Mouse (Mus musculus) heart, embryonic 15.5 days (tissue): ENCODE results near the gene Aif1l. TPM values are rescaled to one million over a fixed set of nuclear protein-coding genes. Genes with fewer than 3 reads are reported as not detected.
"Not testable (repeated sequence)": the region's sequence is repeated elsewhere in the genome, so short reads cannot be mapped to it uniquely, and the experiment has no call there.

Source experiments
- ATAC-seq: fragments of 200-750 bp; cut with Nextera tagmentation; replicated peaks from 2 replicates; pipeline ENCODE4 v1.8.0; 2017; ENCODE audit warnings: low read depth, moderate TSS enrichment; ENCODE audit not compliant: insufficient number of reproducible peaks, insufficient read depth, low FRiP score
- H3K27ac ChIP-seq: fragments of 300-500 bp; sonication (generic); 2 replicates; pipeline ENCODE4 v1.5.1; 2015; ENCODE audit warnings: mild to moderate bottlenecking, inconsistent platforms
- H3K27me3 ChIP-seq: fragments of 300-500 bp; sonication (generic); 2 replicates; pipeline ENCODE4 v1.6.1; 2015; ENCODE audit warnings: inconsistent platforms
- H3K36me3 ChIP-seq: fragments of 300-500 bp; sonication (generic); 2 replicates; pipeline ENCODE4 v1.6.1; 2015; ENCODE audit warnings: mild to moderate bottlenecking, inconsistent platforms
- H3K4me1 ChIP-seq: fragments of 300-500 bp; sonication (generic); replicated peaks from 2 replicates; pipeline ENCODE4 v1.6.1; 2015; ENCODE audit warnings: inconsistent platforms
- H3K4me2 ChIP-seq: fragments of 300-500 bp; sonication (generic); 2 replicates; pipeline ENCODE4 v1.6.1; 2015; ENCODE audit warnings: inconsistent platforms, mild to moderate bottlenecking, moderate library complexity
- H3K4me3 ChIP-seq: fragments of 300-500 bp; sonication (generic); 2 replicates; pipeline ENCODE4 v1.5.1; 2015; ENCODE audit warnings: mild to moderate bottlenecking, inconsistent platforms
- H3K9ac ChIP-seq: fragments of 300-500 bp; sonication (generic); 2 replicates; pipeline ENCODE4 v1.6.1; 2015; ENCODE audit warnings: mild to moderate bottlenecking, inconsistent platforms
- H3K9me3 ChIP-seq: fragments of 300-500 bp; sonication (generic); replicated peaks from 2 replicates; pipeline ENCODE4 v1.6.1; 2016; ENCODE audit warnings: inconsistent platforms
- WGBS: fragments of 180-500 bp; shearing (Covaris S2); methylation state at CpG from one replicate; pipeline ENCODE4 v1.1.7; 2015; ENCODE audit warnings: mixed read lengths; 5-methylcytosine and 5-hydroxymethylcytosine counted together
- polyA plus RNA-seq: library from polyadenylated mRNA; unstranded; fragments of >200 nt; fragmentation: Nextera tagmentation; extraction: Ambion mirVana; gene quantifications from 2 replicates; pipeline ENCODE4 v1.2.1, GENCODE M21; 2015

Gene Aif1l
- 45.9 and 46.7 TPM in 2 replicates for polyA plus RNA-seq

GRCm38 (mm10) chr2:31950058-31950871 is at the start of gene Aif1l:
TSS of gene Aif1l (plus strand) at chr2:31950139.
- H3K4me3 ChIP-seq = peak within 1 kb of the TSS; percentile 68
- H3K4me2 ChIP-seq = peak within 1 kb of the TSS; percentile 93
- 0 out of 2 replicates have a peak, but pooled peaks cover 5% of the 10 kb centered on the region for H3K27me3 ChIP-seq
- H3K27ac ChIP-seq = peak within 1 kb of the TSS; percentile 38; the same call in 1 of the 2 replicates
- H3K36me3 ChIP-seq = no peaks in the 10 kb centered on the region
- H3K4me1 ChIP-seq = peaks cover 45% of the 10 kb centered on the region
- H3K9ac ChIP-seq = peak within 1 kb of the TSS; percentile 63
- ATAC-seq = no peak; the same call in 1 of the 2 replicates
- no peaks in the 10 kb centered on the region for H3K9me3 ChIP-seq
- under 1% methylated on average over 64 of the region's 66 CpGs for WGBS

GRCm38 (mm10) chr2:31900932-31901331 is 49.0 kb upstream of the Aif1l start:
- no peaks in the 10 kb centered on the region for H3K9me3 ChIP-seq
- WGBS = 62% methylated on average over 4 of the region's 4 CpGs
- no peak overlapping the region for H3K27ac ChIP-seq
- H3K27me3 ChIP-seq = no peaks in the 10 kb centered on the region
- peaks cover 5% of the 10 kb centered on the region; the same call in 1 of the 2 replicates for H3K4me1 ChIP-seq
- ATAC-seq = no peak
- H3K4me2 ChIP-seq = no peak overlapping the region
- H3K36me3 ChIP-seq = no peaks in the 10 kb centered on the region
- no peak overlapping the region for H3K4me3 ChIP-seq
- no peak overlapping the region for H3K9ac ChIP-seq

- Histone ChIP-seq H3K4me3 (no peak overlapping the region), H3K4me2 (no peak overlapping the region), H3K4me1 (peaks cover 5% of the 10 kb centered on the region; the same call in 1 of the 2 replicates), H3K9ac (no peak overlapping the region), H3K27me3 (no peaks in the 10 kb centered on the region), H3K9me3 (no peaks in the 10 kb centered on the region), H3K27ac (no peak overlapping the region), H3K36me3 (no peaks in the 10 kb centered on the region)
- WGBS = 45% methylated on average over 4 of the region's 4 CpGs
- ATAC-seq = no peak
Observed at GRCm38 (mm10) chr2:31901659-31902362, 48.1 kb upstream of the Aif1l start.

- H3K4me2 ChIP-seq = no peak overlapping the region
- 24% methylated on average over 6 of the region's 6 CpGs for WGBS
- no peaks in the 10 kb centered on the region for H3K9me3 ChIP-seq
- H3K9ac ChIP-seq = no peak overlapping the region
- no peak overlapping the region for H3K4me3 ChIP-seq
- no peaks in the 10 kb centered on the region for H3K36me3 ChIP-seq
- ATAC-seq = no peak; the same call in 1 of the 2 replicates
- no peak overlapping the region for H3K27ac ChIP-seq
- peaks cover 5% of the 10 kb centered on the region; the same call in 1 of the 2 replicates for H3K4me1 ChIP-seq
- H3K27me3 ChIP-seq = no peaks in the 10 kb centered on the region
Observed at GRCm38 (mm10) chr2:31904089-31904488, 45.9 kb upstream of the Aif1l start.

GRCm38 (mm10) chr2:31904622-31905021 is 45.3 kb upstream of the Aif1l start:
- ATAC-seq = no peak
- Histone ChIP-seq H3K9ac (no peak overlapping the region), H3K4me3 (no peak overlapping the region), H3K27ac (no peak overlapping the region), H3K27me3 (no peaks in the 10 kb centered on the region), H3K4me2 (no peak overlapping the region), H3K36me3 (no peaks in the 10 kb centered on the region), H3K4me1 (peaks cover 5% of the 10 kb centered on the region; the same call in 1 of the 2 replicates), H3K9me3 (no peaks in the 10 kb centered on the region)
- WGBS = 12% methylated on average over 8 of the region's 8 CpGs

GRCm38 (mm10) chr2:31905682-31906081 is 44.3 kb upstream of the Aif1l start:
- WGBS = 26% methylated on average over 9 of the region's 9 CpGs
- Histone ChIP-seq H3K36me3 (no peaks in the 10 kb centered on the region), H3K4me3 (no peak overlapping the region), H3K9me3 (no peaks in the 10 kb centered on the region), H3K4me2 (no peak overlapping the region), H3K27me3 (no peaks in the 10 kb centered on the region), H3K27ac (no peak overlapping the region), H3K9ac (no peak overlapping the region), H3K4me1 (peaks cover 5% of the 10 kb centered on the region; the same call in 1 of the 2 replicates)
- no peak for ATAC-seq

GRCm38 (mm10) chr2:31906407-31906806 is 43.5 kb upstream of the Aif1l start:
- Histone ChIP-seq H3K27ac (no peak overlapping the region), H3K4me3 (no peak overlapping the region), H3K27me3 (no peaks in the 10 kb centered on the region), H3K9me3 (no peaks in the 10 kb centered on the region), H3K9ac (no peak overlapping the region), H3K4me2 (no peak overlapping the region), H3K36me3 (no peaks in the 10 kb centered on the region), H3K4me1 (peaks cover 5% of the 10 kb centered on the region; the same call in 1 of the 2 replicates)
- ATAC-seq = no peak
- 43% methylated on average over 9 of the region's 9 CpGs for WGBS

GRCm38 (mm10) chr2:31912575-31912974 is 37.4 kb upstream of the Aif1l start:
- WGBS = 65% methylated on average over 4 of the region's 4 CpGs
- H3K36me3 ChIP-seq = no peaks in the 10 kb centered on the region
- no peaks in the 10 kb centered on the region for H3K27me3 ChIP-seq
- H3K9ac ChIP-seq = no peak overlapping the region
- no peak for ATAC-seq
- H3K4me3 ChIP-seq = no peak overlapping the region
- H3K4me2 ChIP-seq = no peak overlapping the region
- no peak overlapping the region for H3K27ac ChIP-seq
- no peaks in the 10 kb centered on the region for H3K9me3 ChIP-seq
- H3K4me1 ChIP-seq = no peaks in the 10 kb centered on the region

- not testable (repeated sequence) for H3K9ac ChIP-seq, ATAC-seq, H3K27ac ChIP-seq, H3K4me1 ChIP-seq, H3K27me3 ChIP-seq, H3K9me3 ChIP-seq, H3K4me2 ChIP-seq, H3K36me3 ChIP-seq, H3K4me3 ChIP-seq
Observed at GRCm38 (mm10) chr2:31914213-31914612, 35.7 kb upstream of the Aif1l start.

- no peaks in the 10 kb centered on the region for H3K9me3 ChIP-seq
- no peak overlapping the region for H3K4me2 ChIP-seq
- peaks cover 3% of the 10 kb centered on the region; the same call in 1 of the 2 replicates for H3K27me3 ChIP-seq
- H3K4me1 ChIP-seq = no peaks in the 10 kb centered on the region
- H3K36me3 ChIP-seq = no peaks in the 10 kb centered on the region
- no peak overlapping the region for H3K4me3 ChIP-seq
- H3K9ac ChIP-seq = no peak overlapping the region
- no peak for ATAC-seq
- 22% methylated on average over 4 of the region's 4 CpGs for WGBS
- H3K27ac ChIP-seq = no peak overlapping the region
Observed at GRCm38 (mm10) chr2:31915112-31915511, 34.8 kb upstream of the Aif1l start.

- no peak overlapping the region for H3K27ac ChIP-seq
- H3K4me3 ChIP-seq = no peak overlapping the region
- H3K9me3 ChIP-seq = no peaks in the 10 kb centered on the region
- no peaks in the 10 kb centered on the region for H3K4me1 ChIP-seq
- H3K9ac ChIP-seq = no peak overlapping the region
- H3K27me3 ChIP-seq = peaks cover 16% of the 10 kb centered on the region; the same call in 1 of the 2 replicates
- ATAC-seq = no peak; the same call in 1 of the 2 replicates
- H3K4me2 ChIP-seq = no peak overlapping the region
- H3K36me3 ChIP-seq = no peaks in the 10 kb centered on the region
- 23% methylated on average over 4 of the region's 4 CpGs for WGBS
Observed at GRCm38 (mm10) chr2:31917636-31918035, 32.3 kb upstream of the Aif1l start.
